Mouse (Mus musculus): ENCODE measurements at regions not wholly inside any gene's neighbourhood (a gene's known extent, or its start where the extent isn't known, plus 50 kb on each side); places are given as distances from the start of the nearest gene placed in this dataset.

- Histone ChIP-seq H3K27ac (ENCODE audit: insufficient read depth, low read length) (no peak overlapping the region), H3K4me1 (ENCODE audit: control insufficient read depth, insufficient read depth, low read length) (no peaks in the 10 kb centered on the region), H3K4me3 (ENCODE audit: insufficient read depth, low read length) (no peak overlapping the region)
- TF ChIP-seq POLR2A (IDR thresholded peaks at IDR 0.05; ENCODE audit: low read depth, low read length) (no peak), CTCF (IDR thresholded peaks at IDR 0.05; ENCODE audit: borderline replicate concordance, insufficient read depth, low read length) (no peak)
These were observed 186.2 kb downstream of the Hlx start for GRCm38 (mm10) chr1:184546140-184546661.

- TF ChIP-seq CTCF (IDR thresholded peaks at IDR 0.05; ENCODE audit: borderline replicate concordance, insufficient read depth, low read length) = no peak
- no peak overlapping the region for H3K4me3 ChIP-seq (ENCODE audit: insufficient read depth, low read length)
- no peak overlapping the region for H3K27ac ChIP-seq (ENCODE audit: insufficient read depth, low read length)
- H3K4me1 ChIP-seq (ENCODE audit: control insufficient read depth, insufficient read depth, low read length) = no peaks in the 10 kb centered on the region
These were observed 187.3 kb downstream of the Hlx start for GRCm38 (mm10) chr1:184545111-184545510.

- Histone ChIP-seq H3K4me3 (ENCODE audit: insufficient read depth, low read length) (no peak overlapping the region), H3K27ac (ENCODE audit: insufficient read depth, low read length) (no peak overlapping the region), H3K4me1 (ENCODE audit: control insufficient read depth, insufficient read depth, low read length) (no peaks in the 10 kb centered on the region)
- TF ChIP-seq CTCF (IDR thresholded peaks at IDR 0.05; ENCODE audit: borderline replicate concordance, insufficient read depth, low read length) (no peak), POLR2A (IDR thresholded peaks at IDR 0.05; ENCODE audit: low read depth, low read length) (no peak)
These were observed 189.9 kb downstream of the Hlx start for GRCm38 (mm10) chr1:184542321-184543115.

GRCm38 (mm10) chr1:184539818-184540217, 192.6 kb downstream of the Hlx start:
- no peaks in the 10 kb centered on the region for H3K4me1 ChIP-seq (ENCODE audit: control insufficient read depth, insufficient read depth, low read length)
- H3K4me3 ChIP-seq (ENCODE audit: insufficient read depth, low read length) = no peak overlapping the region
- H3K27ac ChIP-seq (ENCODE audit: insufficient read depth, low read length) = no peak overlapping the region
- TF ChIP-seq POLR2A (IDR thresholded peaks at IDR 0.05; ENCODE audit: low read depth, low read length) (no peak), CTCF (IDR thresholded peaks at IDR 0.05; ENCODE audit: borderline replicate concordance, insufficient read depth, low read length) (no peak)

- TF ChIP-seq CTCF (IDR thresholded peaks at IDR 0.05; ENCODE audit: borderline replicate concordance, insufficient read depth, low read length) (no peak), POLR2A (IDR thresholded peaks at IDR 0.05; ENCODE audit: low read depth, low read length) (no peak)
- H3K27ac ChIP-seq (ENCODE audit: insufficient read depth, low read length) = no peak overlapping the region
- no peak overlapping the region for H3K4me3 ChIP-seq (ENCODE audit: insufficient read depth, low read length)
- peaks cover 9% of the 10 kb centered on the region for H3K4me1 ChIP-seq (ENCODE audit: control insufficient read depth, insufficient read depth, low read length)
These were observed 195.9 kb downstream of the Hlx start for GRCm38 (mm10) chr1:184536311-184537200.

GRCm38 (mm10) chr1:184535691-184536090, 196.7 kb downstream of the Hlx start:
- TF ChIP-seq CTCF (IDR thresholded peaks at IDR 0.05; ENCODE audit: borderline replicate concordance, insufficient read depth, low read length) (no peak), POLR2A (IDR thresholded peaks at IDR 0.05; ENCODE audit: low read depth, low read length) (no peak)
- peaks cover 12% of the 10 kb centered on the region for H3K4me1 ChIP-seq (ENCODE audit: control insufficient read depth, insufficient read depth, low read length)
- H3K27ac ChIP-seq (ENCODE audit: insufficient read depth, low read length) = no peak overlapping the region
- H3K4me3 ChIP-seq (ENCODE audit: insufficient read depth, low read length) = no peak overlapping the region

GRCm38 (mm10) chr1:184534511-184534910, 197.9 kb downstream of the Hlx start:
- Histone ChIP-seq H3K4me3 (ENCODE audit: insufficient read depth, low read length) (no peak overlapping the region), H3K4me1 (ENCODE audit: control insufficient read depth, insufficient read depth, low read length) (peaks cover 17% of the 10 kb centered on the region), H3K27ac (ENCODE audit: insufficient read depth, low read length) (no peak overlapping the region)
- TF ChIP-seq CTCF (IDR thresholded peaks at IDR 0.05; ENCODE audit: borderline replicate concordance, insufficient read depth, low read length) (no peak), POLR2A (IDR thresholded peaks at IDR 0.05; ENCODE audit: low read depth, low read length) (no peak)

- no peak overlapping the region for H3K27ac ChIP-seq (ENCODE audit: insufficient read depth, low read length)
- H3K4me3 ChIP-seq (ENCODE audit: insufficient read depth, low read length) = no peak overlapping the region
- TF ChIP-seq POLR2A (IDR thresholded peaks at IDR 0.05; ENCODE audit: low read depth, low read length) (no peak), CTCF (IDR thresholded peaks at IDR 0.05; ENCODE audit: borderline replicate concordance, insufficient read depth, low read length) (no peak)
- peaks cover 17% of the 10 kb centered on the region for H3K4me1 ChIP-seq (ENCODE audit: control insufficient read depth, insufficient read depth, low read length)
These were observed 198.5 kb downstream of the Hlx start for GRCm38 (mm10) chr1:184533870-184534269.

- H3K27ac ChIP-seq (ENCODE audit: insufficient read depth, low read length) = peak overlapping the region; percentile 94
- H3K4me1 ChIP-seq (ENCODE audit: control insufficient read depth, insufficient read depth, low read length) = peaks cover 17% of the 10 kb centered on the region
- no peak overlapping the region for H3K4me3 ChIP-seq (ENCODE audit: insufficient read depth, low read length)
- TF ChIP-seq POLR2A (IDR thresholded peaks at IDR 0.05; ENCODE audit: low read depth, low read length) = no peak
- TF ChIP-seq CTCF (IDR thresholded peaks at IDR 0.05; ENCODE audit: borderline replicate concordance, insufficient read depth, low read length) = no peak
These were observed 199.8 kb downstream of the Hlx start for GRCm38 (mm10) chr1:184532488-184533055.
